Mouse (Mus musculus): ENCODE results near the gene Irx6.

Gene Irx6

GRCm38 (mm10) chr8:92721936-92722321 lies 47.8 kb downstream of the Irx6 start:
- no peak for DNase-seq (ENCODE audit: low read depth, low spot score)

GRCm38 (mm10) chr8:92723320-92723719 lies 49.2 kb downstream of the Irx6 start:
- DNase-seq (ENCODE audit: low read depth, low spot score): no peak

- DNase-seq (ENCODE audit: low read depth, low spot score): no peak
These were observed 49.9 kb downstream of the Irx6 start for GRCm38 (mm10) chr8:92723947-92724346.

GRCm38 (mm10) chr8:92724359-92724758 lies 50.3 kb downstream of the Irx6 start:
- no peak for DNase-seq (ENCODE audit: low read depth, low spot score)
